Mouse (Mus musculus): ENCODE results near the gene Pcbp2.

Pcbp2 gene

GRCm38 (mm10) chr15:102503924-102504782 is 33.8 kb downstream of the Pcbp2 start:
- intact Hi-C loops (cut with DNase I) = no loop called here

- intact Hi-C loops (cut with DNase I) = no loop called here
Observed at GRCm38 (mm10) chr15:102505073-102505769, 34.9 kb downstream of the Pcbp2 start.

DNA sequence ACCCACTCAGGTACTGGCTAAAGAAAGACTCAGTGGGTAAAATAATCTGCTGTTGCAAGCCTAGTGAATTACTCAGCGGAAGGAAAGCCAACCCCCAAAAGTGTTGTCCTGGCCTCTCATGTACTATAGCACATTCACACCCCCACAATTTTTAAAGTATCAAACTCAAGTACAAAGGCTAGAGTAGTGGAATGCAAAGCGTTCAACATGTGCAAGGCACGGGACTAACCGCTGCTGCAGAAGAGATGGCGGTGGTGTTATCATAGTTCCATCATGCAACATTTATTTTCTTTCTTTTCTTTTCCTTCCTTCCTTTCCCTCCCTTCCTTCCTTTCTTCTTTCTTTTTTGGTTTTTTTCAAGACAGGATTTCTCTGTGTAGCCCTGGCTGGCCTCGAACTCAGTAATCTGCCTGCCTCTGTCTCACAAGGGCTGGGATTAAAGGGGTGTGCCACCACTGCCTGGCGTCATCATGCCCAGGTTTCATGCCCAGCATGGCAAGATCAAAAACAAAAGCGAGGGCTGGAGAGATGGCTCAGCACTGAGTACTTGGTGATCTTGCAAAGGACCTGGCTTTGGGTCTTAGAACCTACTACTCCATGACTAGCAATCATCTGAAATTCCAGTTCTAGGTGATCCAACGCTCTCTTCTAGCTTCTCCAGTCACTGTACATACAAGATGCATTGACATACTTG is 35.6 kb downstream of the Pcbp2 start:
- intact Hi-C loops (cut with DNase I) = no loop called here

GRCm38 (mm10) chr15:102506464-102506830 is 36.1 kb downstream of the Pcbp2 start:
- intact Hi-C loops (cut with DNase I) = no loop called here

- intact Hi-C loops (cut with DNase I) = no loop called here
Observed at GRCm38 (mm10) chr15:102506864-102507263, 36.5 kb downstream of the Pcbp2 start.

DNA sequence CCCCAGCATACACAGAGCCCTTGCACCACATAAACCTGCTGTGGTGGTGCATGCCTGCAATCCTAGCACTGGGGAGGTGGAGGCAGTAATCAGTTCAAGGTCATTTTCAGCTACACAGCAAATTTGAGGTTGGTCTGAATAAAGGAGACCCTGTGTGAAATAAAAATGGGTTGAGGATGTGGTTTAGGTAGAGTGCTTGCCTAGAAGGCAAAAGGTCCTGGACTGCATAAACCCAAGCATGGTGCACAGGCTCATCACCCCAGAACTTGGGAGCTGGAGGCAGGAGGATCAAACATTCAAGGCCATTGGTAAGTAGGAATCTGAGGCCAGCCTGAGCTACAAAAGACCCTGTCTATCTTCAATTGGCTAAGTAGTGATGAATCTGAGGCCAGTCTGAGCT is 37.2 kb downstream of the Pcbp2 start:
- intact Hi-C loops (cut with DNase I) = no loop called here

- intact Hi-C loops (cut with DNase I) = no loop called here
Observed at GRCm38 (mm10) chr15:102508336-102508735, 38.0 kb downstream of the Pcbp2 start.

DNA sequence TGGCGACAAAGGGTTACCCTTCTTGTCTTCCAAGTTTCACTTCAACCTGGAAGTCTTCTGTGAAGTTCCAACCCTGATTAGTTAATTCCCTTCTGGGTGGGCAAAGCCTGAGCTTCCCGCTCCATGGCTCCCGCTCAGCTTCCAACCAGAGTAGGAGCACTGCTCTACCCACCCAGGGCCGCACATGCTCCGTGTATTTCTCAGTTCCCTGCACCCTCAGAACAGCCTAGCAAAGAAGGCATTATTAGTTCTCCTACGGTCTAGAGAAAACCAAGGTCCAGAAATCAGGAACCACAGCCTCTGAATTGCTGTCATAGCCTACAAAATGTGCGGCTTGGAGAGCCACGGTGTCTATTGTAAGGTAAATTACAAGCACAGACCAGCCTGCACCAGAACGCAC is 39.8 kb downstream of the Pcbp2 start:
- intact Hi-C loops (cut with DNase I) = no loop called here

- intact Hi-C loops (cut with DNase I) = no loop called here
Observed at GRCm38 (mm10) chr15:102510590-102511284, 40.4 kb downstream of the Pcbp2 start.

GRCm38 (mm10) chr15:102511285-102511833 is 41.0 kb downstream of the Pcbp2 start:
- intact Hi-C loops (cut with DNase I) = no loop called here

DNA sequence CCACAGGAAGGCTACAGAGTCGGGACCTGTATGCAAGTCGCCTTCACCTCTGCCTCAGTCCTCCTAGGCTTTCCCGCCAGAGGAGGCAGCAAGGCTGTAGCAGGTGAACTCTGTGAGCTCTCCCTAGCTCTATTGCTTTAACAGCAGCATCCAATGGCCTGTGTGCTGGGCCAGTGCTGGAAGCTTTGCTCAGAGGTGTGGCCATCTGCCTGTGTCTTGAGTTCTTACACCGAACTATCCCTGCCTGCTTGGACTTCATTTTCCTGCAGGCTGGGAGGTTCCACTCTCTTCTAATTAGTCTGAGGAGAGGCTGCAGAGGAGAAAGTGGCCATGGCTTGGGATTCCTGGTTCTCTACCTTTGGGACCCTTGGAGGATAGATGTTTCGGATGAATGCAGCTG is 41.7 kb downstream of the Pcbp2 start:
- intact Hi-C loops (cut with DNase I) = no loop called here

GRCm38 (mm10) chr15:102512471-102512870 is 42.1 kb downstream of the Pcbp2 start:
- intact Hi-C loops (cut with DNase I) = no loop called here

DNA sequence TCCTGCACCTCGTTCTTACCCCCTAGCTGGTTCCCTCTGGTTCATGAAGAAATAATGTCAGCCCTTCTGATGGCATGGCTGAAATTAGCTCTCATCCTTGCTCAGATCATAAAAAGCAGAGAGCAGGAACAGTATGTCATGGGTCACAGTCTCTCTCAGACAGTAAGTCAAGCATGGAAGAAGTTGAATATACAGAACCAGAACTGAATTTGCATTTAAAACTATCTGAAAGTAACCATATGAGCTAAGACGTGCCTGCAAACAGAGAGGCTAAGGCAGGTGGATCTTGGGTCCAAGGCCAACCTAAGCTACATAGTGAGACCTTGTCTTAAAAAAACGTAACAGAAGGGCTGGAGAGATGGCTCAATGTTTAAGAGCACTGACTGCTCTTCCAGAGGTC is 42.7 kb downstream of the Pcbp2 start:
- intact Hi-C loops (cut with DNase I) = no loop called here

DNA sequence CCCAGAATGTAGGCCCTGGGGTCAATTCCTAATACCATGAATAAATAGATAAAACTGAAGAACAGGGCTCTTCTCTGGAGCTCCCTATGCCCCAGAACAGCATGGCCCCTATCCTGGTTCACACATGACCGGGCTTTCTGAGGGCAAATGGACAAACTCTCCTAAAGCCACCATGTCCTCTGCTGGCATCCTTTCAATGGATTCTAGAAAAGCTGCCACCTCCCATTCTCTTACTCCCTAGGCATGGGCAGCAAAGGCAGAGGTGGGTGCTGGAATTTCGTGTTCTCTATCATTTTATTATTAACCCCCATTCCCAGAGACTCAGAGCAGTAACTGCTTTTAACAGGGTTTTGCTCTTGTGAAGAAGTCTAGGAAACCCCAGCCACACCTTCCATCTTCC is 44.9 kb downstream of the Pcbp2 start:
- intact Hi-C loops (cut with DNase I) = loop anchor here (5.0 kb wide), 1 partner anchor 43 kb away; the partner anchor contains the start of gene Pcbp2

GRCm38 (mm10) chr15:102515791-102516190 is 45.5 kb downstream of the Pcbp2 start:
- intact Hi-C loops (cut with DNase I) = loop anchor here (5.0 kb wide), 1 partner anchor 43 kb away; the partner anchor contains the start of gene Pcbp2

GRCm38 (mm10) chr15:102516293-102516692 is 46.0 kb downstream of the Pcbp2 start:
- intact Hi-C loops (cut with DNase I) = loop anchor here (5.0 kb wide), 1 partner anchor 44 kb away; the partner anchor contains the start of gene Pcbp2

DNA sequence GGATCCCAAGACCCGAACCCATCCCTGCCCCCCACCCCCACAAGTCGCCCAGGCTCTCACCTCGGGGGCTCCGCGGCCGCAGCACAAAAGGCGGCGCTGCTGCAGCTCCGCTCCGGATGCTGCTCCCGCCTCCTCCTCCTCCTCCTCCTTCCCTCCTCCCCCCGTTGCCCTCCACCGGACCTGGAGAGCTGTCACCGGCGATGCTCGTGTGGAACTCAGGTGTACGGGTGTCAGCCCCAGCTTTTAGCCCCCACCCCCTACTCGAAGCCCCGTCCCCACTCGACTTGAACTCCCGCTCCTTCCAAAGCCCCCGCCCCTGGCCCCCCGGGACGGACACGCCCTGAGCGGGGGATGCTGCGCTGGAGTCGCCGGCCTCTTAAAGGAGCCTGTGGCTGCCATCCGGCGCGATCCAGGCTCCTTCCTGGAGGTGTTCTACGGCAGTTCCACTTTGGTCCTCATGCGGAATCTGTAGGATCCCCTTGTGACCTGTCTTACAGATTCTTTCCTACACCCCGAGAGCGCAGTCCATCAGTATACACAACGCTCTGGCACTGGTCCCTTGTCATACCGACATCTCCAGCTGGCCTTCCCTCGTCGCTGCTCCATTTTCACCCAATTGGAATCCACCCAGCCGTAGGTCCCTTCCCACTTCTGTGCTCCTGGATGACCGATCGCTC is 46.5 kb downstream of the Pcbp2 start, which contains the start of gene Map3k12:
Gene Map3k12, minus strand, starts transcription at position 337 of the 677 bp plus-strand sequence.
- intact Hi-C loops (cut with DNase I) = loop anchor here (5.0 kb wide), 1 partner anchor 45 kb away; the partner anchor contains the start of gene Pcbp2

DNA sequence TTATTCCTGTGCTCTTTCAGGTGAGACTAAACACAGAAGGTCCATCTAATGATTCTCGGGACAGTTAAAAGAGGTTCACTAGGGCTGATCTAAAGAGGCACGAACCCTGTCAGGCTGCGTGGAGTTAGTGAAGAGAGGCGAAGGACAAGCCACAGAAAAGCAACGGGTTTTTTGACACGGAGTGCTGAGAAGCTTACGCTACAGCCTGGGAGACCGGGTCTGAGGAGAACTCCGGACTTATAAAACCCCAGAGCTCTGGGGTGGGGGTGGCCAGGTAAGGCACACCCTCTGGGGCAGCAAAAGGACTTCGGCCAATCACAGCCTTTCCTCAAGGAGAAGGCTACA is 47.3 kb downstream of the Pcbp2 start:
- intact Hi-C loops (cut with DNase I) = loop anchor here (5.0 kb wide), 1 partner anchor 45 kb away; the partner anchor contains the start of gene Pcbp2

DNA sequence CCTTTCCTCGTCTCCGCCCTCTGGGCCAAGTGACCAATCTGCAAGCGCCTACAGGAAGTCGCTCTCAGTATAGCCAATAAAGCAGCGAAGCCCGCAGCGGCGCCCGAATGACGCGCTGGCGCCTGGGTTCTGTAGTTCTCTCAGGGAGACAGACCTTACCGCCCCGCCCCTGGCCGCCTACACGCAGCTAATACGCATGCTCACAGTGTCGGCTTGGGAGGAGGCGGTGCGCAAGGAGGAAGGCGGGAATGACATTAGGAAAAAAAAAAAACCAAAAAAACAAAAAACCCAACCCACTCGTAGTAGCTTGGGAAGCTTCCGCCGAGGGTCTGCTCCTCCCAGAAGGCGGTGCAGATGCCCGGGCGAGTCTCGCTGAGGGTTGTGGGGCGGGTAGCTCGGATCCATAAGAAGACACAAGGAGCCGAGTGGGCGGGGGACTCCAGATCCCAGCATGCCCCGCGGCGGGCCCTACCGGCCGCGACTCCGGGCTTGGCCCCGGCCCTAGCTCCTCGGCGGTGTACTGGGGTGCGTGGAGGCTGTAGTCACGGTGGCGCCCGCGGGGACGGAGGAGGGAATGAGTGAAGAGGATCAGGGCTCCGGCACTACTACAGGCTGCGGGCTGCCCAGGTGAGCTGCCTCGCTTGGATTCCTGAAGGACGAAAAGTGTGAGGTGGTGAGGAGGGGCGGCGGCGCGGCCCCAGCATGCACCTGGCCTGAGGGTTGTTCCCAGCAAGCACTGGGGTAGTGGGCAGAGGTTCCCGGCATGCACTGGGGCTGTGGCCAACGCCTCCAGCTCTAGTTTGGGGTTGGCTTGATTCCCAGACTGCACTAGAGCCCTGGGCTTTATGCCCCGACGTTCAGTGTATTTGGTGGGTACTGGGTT is 47.9 kb downstream of the Pcbp2 start, which contains the start of gene Tarbp2:
Gene Tarbp2, plus strand, starts transcription at position 217 of the 883 bp plus-strand sequence.
- intact Hi-C loops (cut with DNase I) = loop anchor here (5.0 kb wide), 1 partner anchor 46 kb away; the partner anchor contains the start of gene Pcbp2

Data from adrenal gland (tissue).